Mouse (Mus musculus) hindbrain, embryonic 12.5 days (tissue): ENCODE data around the gene Faiml. TPM values are rescaled to one million over a fixed set of nuclear protein-coding genes. Genes with fewer than 3 reads are reported as not detected.

Experiments
- ATAC-seq: fragments of 200-750 bp; cut with Nextera tagmentation; 2 replicates; pipeline ENCODE4 v1.8.0; 2017; ENCODE audit warnings: moderate TSS enrichment; ENCODE audit not compliant: low FRiP score
- H3K27ac ChIP-seq: fragments of 300-500 bp; sonication (generic); 2 replicates; pipeline ENCODE4 v1.5.1; 2016; ENCODE audit warnings: mild to moderate bottlenecking
- H3K27me3 ChIP-seq: fragments of 300-500 bp; sonication (generic); 2 replicates; pipeline ENCODE4 v1.6.1; 2016; ENCODE audit warnings: mild to moderate bottlenecking
- H3K36me3 ChIP-seq: fragments of 300-500 bp; sonication (generic); 2 replicates; pipeline ENCODE4 v1.6.1; 2016; ENCODE audit warnings: mild to moderate bottlenecking
- H3K4me1 ChIP-seq: fragments of 300-500 bp; sonication (generic); 2 replicates; pipeline ENCODE4 v1.6.1; 2016
- H3K4me2 ChIP-seq: fragments of 300-500 bp; sonication (generic); replicated peaks from 2 replicates; pipeline ENCODE4 v1.6.1; 2016; ENCODE audit warnings: mild to moderate bottlenecking
- H3K4me3 ChIP-seq: fragments of 300-500 bp; sonication (generic); 2 replicates; pipeline ENCODE4 v1.5.1; 2016; ENCODE audit warnings: mild to moderate bottlenecking
- H3K9ac ChIP-seq: fragments of 300-500 bp; sonication (generic); 2 replicates; pipeline ENCODE4 v1.6.1; 2016; ENCODE audit warnings: mild to moderate bottlenecking, moderate library complexity
- H3K9me3 ChIP-seq: fragments of 300-500 bp; sonication (generic); replicated peaks from 2 replicates; pipeline ENCODE4 v1.6.1; 2016; ENCODE audit warnings: mild to moderate bottlenecking
- WGBS: fragments of 180-500 bp; shearing (Covaris S2); methylation state at CpG from one replicate; pipeline ENCODE4 v1.1.7; 2016; 5-methylcytosine and 5-hydroxymethylcytosine counted together
- polyA plus RNA-seq: library from polyadenylated mRNA; unstranded; fragments of >200 nt; fragmentation: Nextera tagmentation; extraction: Ambion mirVana; gene quantifications from 2 replicates; pipeline ENCODE4 v1.2.1, GENCODE M21; 2016

Gene Faiml
- polyA plus RNA-seq, 1 experiment from 2014 or later, result not detected

GRCm38 (mm10) chr9:99239256-99239655, 2.2 kb upstream of the Faiml start:
- Histone ChIP-seq H3K9me3 (no peaks in the 10 kb centered on the region), H3K27ac (no peak overlapping the region), H3K9ac (no peak overlapping the region), H3K4me3 (no peak overlapping the region), H3K4me2 (no peak overlapping the region), H3K36me3 (no peaks in the 10 kb centered on the region), H3K4me1 (peaks cover 8% of the 10 kb centered on the region; the same call in 1 of the 2 replicates), H3K27me3 (no peaks in the 10 kb centered on the region)
- WGBS, result 79% methylated on average over 1 of the region's 1 CpGs
- no peak for ATAC-seq

- peaks cover 5% of the 10 kb centered on the region; the same call in 1 of the 2 replicates for H3K4me1 ChIP-seq
- ATAC-seq, result no peak
- H3K4me3 ChIP-seq, result no peak overlapping the region
- no peaks in the 10 kb centered on the region for H3K36me3 ChIP-seq
- no peaks in the 10 kb centered on the region for H3K9me3 ChIP-seq
- no peak overlapping the region for H3K9ac ChIP-seq
- 89% methylated on average over 10 of the region's 10 CpGs for WGBS
- H3K4me2 ChIP-seq, result no peak overlapping the region
- no peak overlapping the region for H3K27ac ChIP-seq
- H3K27me3 ChIP-seq, result no peaks in the 10 kb centered on the region
Measured at GRCm38 (mm10) chr9:99238276-99238675, 1.2 kb upstream of the Faiml start.

- Histone ChIP-seq H3K9me3 (no peaks in the 10 kb centered on the region), H3K27ac (no peak overlapping the region), H3K4me1 (no peaks in the 10 kb centered on the region), H3K4me2 (no peak overlapping the region), H3K27me3 (no peaks in the 10 kb centered on the region), H3K36me3 (no peaks in the 10 kb centered on the region), H3K9ac (no peak overlapping the region), H3K4me3 (no peak overlapping the region)
- ATAC-seq, result no peak
- WGBS, result 86% methylated on average over 14 of the region's 14 CpGs
Measured at GRCm38 (mm10) chr9:99229450-99229849, 7.6 kb downstream of the Faiml start.

- Histone ChIP-seq H3K27me3 (no peaks in the 10 kb centered on the region), H3K9ac (no peak overlapping the region), H3K4me1 (no peaks in the 10 kb centered on the region), H3K9me3 (no peaks in the 10 kb centered on the region), H3K27ac (no peak overlapping the region), H3K36me3 (no peaks in the 10 kb centered on the region), H3K4me3 (no peak overlapping the region), H3K4me2 (no peak overlapping the region)
- 66% methylated on average over 3 of the region's 3 CpGs for WGBS
- ATAC-seq, result no peak
Measured at GRCm38 (mm10) chr9:99224583-99224982, 12.5 kb downstream of the Faiml start.

GRCm38 (mm10) chr9:99221636-99222035, 15.4 kb downstream of the Faiml start:
- Histone ChIP-seq H3K9me3 (no peaks in the 10 kb centered on the region), H3K4me2 (no peak overlapping the region), H3K4me1 (no peaks in the 10 kb centered on the region), H3K9ac (no peak overlapping the region), H3K4me3 (no peak overlapping the region), H3K27ac (no peak overlapping the region), H3K36me3 (no peaks in the 10 kb centered on the region), H3K27me3 (no peaks in the 10 kb centered on the region)
- ATAC-seq, result no peak
- 90% methylated on average over 4 of the region's 4 CpGs for WGBS

- H3K27ac ChIP-seq, result no peak overlapping the region
- H3K4me2 ChIP-seq, result no peak overlapping the region
- 29% methylated on average over 5 of the region's 6 CpGs for WGBS
- H3K4me1 ChIP-seq, result no peaks in the 10 kb centered on the region
- H3K36me3 ChIP-seq, result no peaks in the 10 kb centered on the region
- H3K9me3 ChIP-seq, result no peaks in the 10 kb centered on the region
- H3K9ac ChIP-seq, result no peak overlapping the region
- no peak for ATAC-seq
- no peak overlapping the region for H3K4me3 ChIP-seq
- H3K27me3 ChIP-seq, result no peaks in the 10 kb centered on the region
Measured at GRCm38 (mm10) chr9:99217999-99218719, 18.9 kb downstream of the Faiml start.

- WGBS, result 82% methylated on average over 2 of the region's 2 CpGs
- no peak for ATAC-seq
- Histone ChIP-seq H3K36me3 (no peaks in the 10 kb centered on the region), H3K27me3 (no peaks in the 10 kb centered on the region), H3K9me3 (no peaks in the 10 kb centered on the region), H3K27ac (no peak overlapping the region), H3K4me1 (no peaks in the 10 kb centered on the region), H3K4me3 (no peak overlapping the region), H3K4me2 (no peak overlapping the region), H3K9ac (no peak overlapping the region)
Measured at GRCm38 (mm10) chr9:99216182-99216581, 20.9 kb downstream of the Faiml start.

GRCm38 (mm10) chr9:99212643-99213042, 24.4 kb downstream of the Faiml start:
- H3K9ac ChIP-seq, result no peak overlapping the region
- H3K4me3 ChIP-seq, result no peak overlapping the region
- no peaks in the 10 kb centered on the region for H3K36me3 ChIP-seq
- no peak overlapping the region for H3K27ac ChIP-seq
- ATAC-seq, result no peak
- H3K27me3 ChIP-seq, result no peaks in the 10 kb centered on the region
- no peaks in the 10 kb centered on the region for H3K4me1 ChIP-seq
- H3K9me3 ChIP-seq, result no peaks in the 10 kb centered on the region
- WGBS, result 84% methylated on average over 2 of the region's 2 CpGs
- H3K4me2 ChIP-seq, result no peak overlapping the region

GRCm38 (mm10) chr9:99183043-99183670, 53.9 kb downstream of the Faiml start:
- no peaks in the 10 kb centered on the region for H3K27me3 ChIP-seq
- H3K27ac ChIP-seq, result no peak overlapping the region
- no peak overlapping the region for H3K4me2 ChIP-seq
- no peaks in the 10 kb centered on the region for H3K9me3 ChIP-seq
- H3K4me3 ChIP-seq, result no peak overlapping the region
- WGBS, result 83% methylated on average over 8 of the region's 8 CpGs
- ATAC-seq, result no peak
- 0 out of 2 replicates have a peak, but pooled peaks cover 3% of the 10 kb centered on the region for H3K4me1 ChIP-seq
- no peak overlapping the region for H3K9ac ChIP-seq
- no peaks in the 10 kb centered on the region for H3K36me3 ChIP-seq

GRCm38 (mm10) chr9:99182121-99182520, 54.9 kb downstream of the Faiml start:
- WGBS, result 90% methylated on average over 7 of the region's 7 CpGs
- no peak overlapping the region for H3K4me2 ChIP-seq

GRCm38 (mm10) chr9:99180272-99180671, 56.8 kb downstream of the Faiml start:
- Histone ChIP-seq H3K4me2 (no peak overlapping the region), H3K4me1 (0 out of 2 replicates have a peak, but pooled peaks cover 3% of the 10 kb centered on the region), H3K4me3 (no peak overlapping the region), H3K9ac (no peak overlapping the region), H3K27ac (no peak overlapping the region), H3K27me3 (no peaks in the 10 kb centered on the region), H3K9me3 (no peaks in the 10 kb centered on the region), H3K36me3 (no peaks in the 10 kb centered on the region)
- ATAC-seq, result no peak
- 58% methylated on average over 8 of the region's 8 CpGs for WGBS

More at GRCm38 (mm10) chr9:99182121-99182520, 54.9 kb downstream of the Faiml start:
- H3K27me3 ChIP-seq, result no peaks in the 10 kb centered on the region
- H3K4me1 ChIP-seq, result 0 out of 2 replicates have a peak, but pooled peaks cover 3% of the 10 kb centered on the region
- H3K27ac ChIP-seq, result no peak overlapping the region
- no peaks in the 10 kb centered on the region for H3K9me3 ChIP-seq
- no peak overlapping the region for H3K9ac ChIP-seq
- no peaks in the 10 kb centered on the region for H3K36me3 ChIP-seq
- no peak for ATAC-seq
- H3K4me3 ChIP-seq, result no peak overlapping the region
